Mouse (Mus musculus) hindbrain, embryonic 14.5 days (tissue): ENCODE measurements around the gene Ggt6. TPM values are rescaled to one million over a fixed set of nuclear protein-coding genes. Genes with fewer than 3 reads are reported as not detected.
"Not testable (repeated sequence)": the region's sequence is repeated elsewhere in the genome, so short reads cannot be mapped to it uniquely, and the experiment has no call there.

ENCODE experiments used
- ATAC-seq: fragments of 200-750 bp; cut with Nextera tagmentation; 2 replicates; pipeline ENCODE4 v1.8.0; 2017; ENCODE audit warnings: moderate number of reproducible peaks, mild to moderate bottlenecking, moderate TSS enrichment, moderate library complexity; ENCODE audit not compliant: low FRiP score
- DNase-seq: peaks from one replicate; pipeline ENCODE4 v3.0.0-alpha.2; 2015; ENCODE audit warnings: low spot score
- H3K27ac ChIP-seq: fragments of 300-500 bp; sonication (generic); 2 replicates; pipeline ENCODE4 v1.5.1; 2014; ENCODE audit warnings: mild to moderate bottlenecking, moderate library complexity
- H3K27me3 ChIP-seq: fragments of 300-500 bp; sonication (generic); 2 replicates; pipeline ENCODE4 v1.6.1; 2014; ENCODE audit warnings: mild to moderate bottlenecking, low read length, mixed read lengths; ENCODE audit not compliant: control insufficient read depth, insufficient read depth
- H3K36me3 ChIP-seq: fragments of 300-500 bp; sonication (generic); replicated peaks from 2 replicates; pipeline ENCODE4 v1.6.1; 2014; ENCODE audit not compliant: control insufficient read depth, insufficient read depth
- H3K4me1 ChIP-seq: fragments of 300-500 bp; sonication (generic); replicated peaks from 2 replicates; pipeline ENCODE4 v1.6.1; 2014; ENCODE audit warnings: antibody characterized with exemption, low read length, mixed read lengths; ENCODE audit not compliant: control insufficient read depth, insufficient read depth
- H3K4me2 ChIP-seq: fragments of 300-500 bp; sonication (generic); replicated peaks from 2 replicates; pipeline ENCODE4 v1.6.1; 2014; ENCODE audit warnings: mild to moderate bottlenecking, moderate library complexity
- H3K4me3 ChIP-seq: fragments of 300-500 bp; sonication (generic); replicated peaks from 2 replicates; pipeline ENCODE4 v1.5.1; 2014; ENCODE audit warnings: mild to moderate bottlenecking, low read length
- H3K9ac ChIP-seq: fragments of 300-500 bp; sonication (generic); 2 replicates; pipeline ENCODE4 v1.6.1; 2014
- H3K9me3 ChIP-seq: fragments of 300-500 bp; sonication (generic); 2 replicates; pipeline ENCODE4 v1.6.1; 2016; ENCODE audit warnings: low read length; ENCODE audit not compliant: control insufficient read depth
- WGBS: fragments of 180-500 bp; shearing (Covaris S2); extraction: QIAGEN DNeasy Blood & Tissue Kit; methylation state at CpG from one replicate; pipeline ENCODE4 v1.1.7; 2014; 5-methylcytosine and 5-hydroxymethylcytosine counted together
- polyA plus RNA-seq: library from polyadenylated mRNA; unstranded; fragments of >200 nt; fragmentation: Nextera tagmentation; extraction: Ambion mirVana; gene quantifications from 2 replicates; pipeline ENCODE4 v1.2.1, GENCODE M21; 2014

The Ggt6 gene
- polyA plus RNA-seq, 1 experiment from 2014 or later = 0.11 TPM

GRCm38 (mm10) chr11:72428694-72429093 is 6.6 kb upstream of the Ggt6 start:
- H3K36me3 ChIP-seq = no peaks in the 10 kb centered on the region
- 2% methylated on average over 5 of the region's 5 CpGs for WGBS
- no peak overlapping the region for H3K27ac ChIP-seq
- no peak overlapping the region for H3K9ac ChIP-seq
- no peaks in the 10 kb centered on the region for H3K27me3 ChIP-seq
- H3K4me2 ChIP-seq = no peak overlapping the region
- peak; percentile 67 for DNase-seq
- no peaks in the 10 kb centered on the region for H3K9me3 ChIP-seq
- H3K4me3 ChIP-seq = no peak overlapping the region
- ATAC-seq = no peak
- no peaks in the 10 kb centered on the region for H3K4me1 ChIP-seq

DNA sequence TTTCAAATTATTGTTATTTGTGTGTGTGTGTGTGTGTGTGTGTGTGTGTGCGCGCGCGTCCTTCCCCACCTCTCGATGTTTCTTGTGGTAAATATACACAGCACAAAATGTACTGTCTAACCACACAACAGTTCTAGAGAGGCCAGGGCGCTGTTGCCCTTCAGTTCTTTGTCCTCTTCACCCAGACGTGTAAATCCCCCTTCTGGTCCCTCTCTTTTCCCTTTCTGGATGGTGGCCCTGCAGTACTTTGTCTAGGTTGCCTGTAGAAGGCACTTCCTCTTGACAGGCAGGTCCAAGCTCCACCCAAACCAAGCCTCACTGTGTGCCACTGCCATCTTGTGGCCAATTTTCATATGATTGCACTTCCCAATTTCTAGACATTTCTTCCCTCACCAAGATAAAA is 6.0 kb upstream of the Ggt6 start:
- 50% methylated on average over 7 of the region's 7 CpGs for WGBS
- Histone ChIP-seq H3K4me2 (peak overlapping the region; percentile 24; the same call in 1 of the 2 replicates), H3K27me3 (no peaks in the 10 kb centered on the region), H3K9me3 (no peaks in the 10 kb centered on the region), H3K36me3 (no peaks in the 10 kb centered on the region), H3K27ac (no peak overlapping the region), H3K4me3 (no peak overlapping the region), H3K4me1 (no peaks in the 10 kb centered on the region), H3K9ac (no peak overlapping the region)
- DNase-seq (peak; percentile 78), ATAC-seq (no peak; the same call in 1 of the 2 replicates)

- not testable (repeated sequence) for H3K4me2 ChIP-seq, H3K36me3 ChIP-seq, ATAC-seq, H3K4me3 ChIP-seq, H3K9ac ChIP-seq, H3K27ac ChIP-seq, H3K27me3 ChIP-seq, DNase-seq, H3K4me1 ChIP-seq, H3K9me3 ChIP-seq
- 64% methylated on average over 9 of the region's 9 CpGs for WGBS
These were observed 4.8 kb upstream of the Ggt6 start for GRCm38 (mm10) chr11:72430311-72431068.

- DNase-seq (no peak), ATAC-seq (no peak)
- 57% methylated on average over 2 of the region's 2 CpGs for WGBS
These were observed 344 bp downstream of the Ggt6 start for GRCm38 (mm10) chr11:72435694-72436045.

DNA sequence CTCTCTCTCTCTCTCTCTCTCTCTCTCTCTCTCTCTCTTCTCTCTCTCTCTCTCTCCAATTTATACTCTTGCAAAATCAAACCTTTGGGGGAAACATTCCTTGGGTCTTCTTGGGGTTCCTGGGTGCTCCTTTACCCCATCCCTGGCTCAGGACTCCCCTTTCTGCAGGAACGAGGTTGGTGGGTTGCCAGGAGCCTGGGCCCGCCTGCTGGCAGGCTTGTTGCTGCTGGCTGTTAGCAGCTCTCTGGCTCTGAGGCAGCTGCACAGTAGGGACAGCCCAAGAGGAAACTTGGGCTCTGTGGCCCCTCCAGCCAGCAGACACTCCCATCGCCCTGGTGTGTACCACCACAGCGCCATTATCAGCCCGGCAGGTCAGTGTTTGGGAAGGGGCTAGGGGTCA is 945 bp downstream of the Ggt6 start:
- Histone ChIP-seq H3K9ac (no peak overlapping the region), H3K36me3 (no peaks in the 10 kb centered on the region), H3K4me2 (no peak overlapping the region), H3K4me1 (no peaks in the 10 kb centered on the region), H3K4me3 (no peak overlapping the region), H3K27ac (no peak overlapping the region), H3K9me3 (no peaks in the 10 kb centered on the region), H3K27me3 (no peaks in the 10 kb centered on the region)
- ATAC-seq = no peak
- DNase-seq = no peak
- 66% methylated on average over 5 of the region's 5 CpGs for WGBS

More at GRCm38 (mm10) chr11:72435694-72436045, 344 bp downstream of the Ggt6 start:
- no peaks in the 10 kb centered on the region for H3K36me3 ChIP-seq
- no peaks in the 10 kb centered on the region for H3K27me3 ChIP-seq
- no peak overlapping the region for H3K4me3 ChIP-seq
- H3K4me2 ChIP-seq = no peak overlapping the region
- no peak overlapping the region for H3K27ac ChIP-seq
- no peaks in the 10 kb centered on the region for H3K4me1 ChIP-seq
- H3K9ac ChIP-seq = no peak overlapping the region
- no peaks in the 10 kb centered on the region for H3K9me3 ChIP-seq

GRCm38 (mm10) chr11:72436756-72437650 is 1.7 kb downstream of the Ggt6 start:
- Histone ChIP-seq H3K36me3 (no peaks in the 10 kb centered on the region), H3K4me2 (no peak overlapping the region), H3K27ac (no peak overlapping the region), H3K4me1 (peaks cover 2% of the 10 kb centered on the region), H3K27me3 (no peaks in the 10 kb centered on the region), H3K9me3 (no peaks in the 10 kb centered on the region), H3K4me3 (no peak overlapping the region), H3K9ac (no peak overlapping the region)
- ATAC-seq = no peak
- WGBS = 78% methylated on average over 16 of the region's 16 CpGs
- no peak for DNase-seq

- ATAC-seq (no peak), DNase-seq (no peak)
- Histone ChIP-seq H3K36me3 (peaks cover 11% of the 10 kb centered on the region), H3K4me3 (no peak overlapping the region), H3K4me2 (no peak overlapping the region), H3K4me1 (peaks cover 9% of the 10 kb centered on the region), H3K27me3 (no peaks in the 10 kb centered on the region), H3K9me3 (no peaks in the 10 kb centered on the region), H3K27ac (no peak overlapping the region), H3K9ac (no peak overlapping the region)
- WGBS = 77% methylated on average over 4 of the region's 4 CpGs
These were observed 3.1 kb downstream of the Ggt6 start for GRCm38 (mm10) chr11:72438411-72438810.

DNA sequence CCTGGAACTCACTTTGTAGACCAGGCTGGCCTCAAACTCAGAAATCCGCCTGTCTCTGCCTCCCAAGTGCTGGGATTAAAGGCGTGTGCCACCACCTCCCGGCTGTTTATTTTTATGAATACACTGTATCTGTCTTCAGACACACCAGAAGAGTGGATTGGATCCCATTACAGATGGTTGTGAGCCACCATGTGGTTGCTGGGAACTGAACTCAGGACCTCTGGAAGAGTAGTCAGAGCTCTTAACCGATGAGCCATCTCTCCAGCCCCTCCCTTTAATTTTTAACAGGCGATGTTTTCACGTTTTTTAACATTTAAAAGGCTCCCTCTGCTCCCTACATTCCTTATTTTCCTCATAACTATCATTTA is 5.3 kb downstream of the Ggt6 start:
- H3K4me2 ChIP-seq = peak overlapping the region; percentile 96
- H3K27ac ChIP-seq = peak overlapping the region; percentile 95
- not testable (repeated sequence) for H3K9me3 ChIP-seq, H3K4me1 ChIP-seq, DNase-seq, ATAC-seq, H3K27me3 ChIP-seq
- WGBS = 40% methylated on average over 6 of the region's 6 CpGs
- peak overlapping the region; percentile 85 for H3K9ac ChIP-seq
- peaks cover 33% of the 10 kb centered on the region for H3K36me3 ChIP-seq
- H3K4me3 ChIP-seq = peak overlapping the region; percentile 77

GRCm38 (mm10) chr11:72440965-72441664 is 5.8 kb downstream of the Ggt6 start, which contains the start of gene Mybbp1a:
Gene Mybbp1a, plus strand, starts transcription at chr11:72441355.
- under 1% methylated on average over 46 of the region's 46 CpGs for WGBS
- peak; percentile 94 for ATAC-seq
- peak; percentile 98 for DNase-seq
- H3K4me1 ChIP-seq = peaks cover 9% of the 10 kb centered on the region
- peak within 1 kb of the TSS; percentile 96 for H3K4me2 ChIP-seq
- no peaks in the 10 kb centered on the region for H3K9me3 ChIP-seq
- peak within 1 kb of the TSS; percentile 95 for H3K27ac ChIP-seq
- H3K9ac ChIP-seq = peak within 1 kb of the TSS; percentile 85
- H3K27me3 ChIP-seq = no peaks in the 10 kb centered on the region
- H3K4me3 ChIP-seq = peak within 1 kb of the TSS; percentile 77
- peaks cover 38% of the 10 kb centered on the region for H3K36me3 ChIP-seq
